Mouse (Mus musculus): ENCODE measurements around the gene Cldn6. TPM values are rescaled to one million over a fixed set of nuclear protein-coding genes. Genes with fewer than 3 reads are reported as not detected.

Gene Cldn6
- total RNA-seq, 2 experiments from 2014 or later = not detected

DNA sequence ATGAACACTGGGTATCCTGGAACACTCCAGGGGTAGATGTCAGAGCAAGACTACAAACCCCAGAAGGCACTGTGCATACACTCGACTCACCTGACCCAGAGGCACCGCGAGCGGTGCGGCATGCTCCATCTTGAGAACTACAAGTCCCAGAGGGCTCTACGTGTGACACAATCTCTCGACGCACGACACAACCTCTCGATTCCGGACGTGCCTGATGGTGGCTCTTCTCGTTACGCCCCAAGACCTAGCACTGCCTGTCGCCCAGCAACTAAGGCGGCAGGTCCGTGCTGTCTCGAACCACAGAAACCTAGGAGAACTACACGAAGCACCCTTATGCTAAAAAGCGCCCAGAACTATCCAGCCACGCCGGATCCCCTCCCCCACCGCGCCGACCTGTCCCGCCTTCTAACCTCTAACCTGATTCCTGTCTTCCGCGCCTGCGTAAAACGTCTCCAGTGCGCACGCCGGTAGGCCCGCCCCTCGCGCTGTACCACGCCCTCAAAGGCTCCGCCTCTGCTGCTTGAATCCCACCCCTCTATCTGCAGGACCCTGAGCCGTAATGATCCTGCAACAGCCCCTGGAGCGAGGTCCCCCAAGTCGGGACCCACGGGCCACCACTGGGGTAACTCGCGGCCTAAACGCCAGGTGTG is 5.5 kb upstream of the Cldn6 start, which contains the start of the genes Hcfc1r1 and Thoc6:
Gene Hcfc1r1 (plus strand): TSS at position 173 of the 650 bp plus-strand sequence.
Gene Thoc6 (minus strand): TSS at position 459 of the 650 bp plus-strand sequence.
- intact Hi-C loops (cut with DNase I) = loop anchor here (5.0 kb wide), 1 partner anchor 111 kb away; the partner anchor contains the start of gene Zfp213

DNA sequence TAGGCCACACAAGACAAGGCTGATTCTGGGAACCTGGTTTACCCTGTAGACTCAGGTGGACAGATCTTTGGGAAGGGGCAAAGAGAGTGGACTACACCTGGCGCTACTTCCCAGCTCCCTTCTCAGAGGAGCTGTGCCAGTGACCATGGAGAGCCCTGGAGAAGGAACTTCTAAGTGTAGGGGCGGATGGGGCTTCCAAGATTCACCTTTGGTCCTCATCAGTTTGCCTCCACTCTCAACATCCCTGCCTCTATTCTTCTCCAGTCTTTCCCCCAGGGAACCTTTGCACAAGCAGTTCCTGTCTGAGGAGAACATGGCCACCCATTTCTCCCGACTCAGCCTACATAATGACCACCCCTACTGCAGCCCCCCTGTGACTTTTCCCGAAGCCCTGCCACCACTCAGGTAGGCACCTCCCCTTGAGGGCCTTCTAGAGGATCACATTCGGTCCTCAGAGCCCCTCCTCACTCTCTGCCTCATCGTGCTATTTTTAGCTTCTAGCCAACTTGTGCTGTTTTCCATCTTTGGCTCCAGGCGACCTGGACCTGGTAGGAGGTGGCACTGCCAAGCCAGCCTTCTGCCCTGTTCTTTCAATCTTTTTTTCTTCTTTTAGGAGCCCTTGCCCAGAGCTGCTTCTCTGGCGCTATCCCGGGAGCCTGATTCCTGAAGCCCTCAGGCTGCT is 4.6 kb upstream of the Cldn6 start:
- intact Hi-C loops (cut with DNase I) = loop anchor here (5.0 kb wide), 1 partner anchor 112 kb away; the partner anchor contains the start of gene Zfp213
- no peak for DNase-seq (ENCODE audit: low spot score)

More for the DNA sequence above, 5.5 kb upstream of the Cldn6 start, which contains the start of the genes Hcfc1r1 and Thoc6:
- DNase-seq (ENCODE audit: low spot score) = peak; percentile 89

- intact Hi-C loops (cut with DNase I) = no loop called here
- DNase-seq (ENCODE audit: low spot score) = peak; percentile 61
Measured at GRCm38 (mm10) chr17:23675127-23675526, 3.9 kb upstream of the Cldn6 start.

DNA sequence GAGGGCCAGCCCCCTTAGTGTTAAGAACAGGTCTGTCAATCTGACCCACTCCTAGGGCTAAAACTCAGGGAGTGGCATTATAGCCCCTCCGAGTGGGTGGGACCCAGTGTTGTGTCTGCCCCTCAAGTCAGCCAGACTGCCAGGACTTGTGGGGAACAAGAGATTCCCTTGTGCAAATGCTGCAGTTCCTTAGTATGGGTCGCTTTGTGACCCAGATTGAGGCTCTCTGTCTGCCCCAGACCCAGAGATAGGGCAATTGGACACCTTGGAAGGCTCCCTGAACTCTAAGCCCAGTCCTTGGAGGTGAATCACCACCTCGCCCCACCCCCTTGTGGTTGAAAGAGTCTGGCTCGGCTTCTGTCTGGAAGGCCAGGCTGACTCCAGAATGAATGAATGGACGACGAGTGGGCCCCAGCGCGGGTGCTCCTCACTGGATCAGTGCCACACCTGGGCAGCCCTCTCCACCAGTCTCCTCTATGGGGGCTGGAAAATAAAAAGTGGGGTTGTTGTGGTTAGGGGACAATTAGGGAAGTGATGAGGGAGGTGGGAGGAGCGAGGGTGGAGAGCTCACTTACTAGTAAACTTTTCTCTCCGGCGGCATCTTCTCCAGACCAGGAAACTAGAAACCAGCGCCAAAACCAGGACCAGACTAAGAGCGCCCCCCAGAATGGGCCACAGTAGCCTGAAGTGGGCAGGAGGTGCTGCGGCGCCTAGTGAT is 3.3 kb upstream of the Cldn6 start:
- intact Hi-C loops (cut with DNase I) = no loop called here
- peak; percentile 45 for DNase-seq (ENCODE audit: low spot score)

GRCm38 (mm10) chr17:23676473-23677031 is 2.5 kb upstream of the Cldn6 start:
- intact Hi-C loops (cut with DNase I) = loop anchor here (1.0 kb wide), 1 partner anchor 23 kb away; no protein-coding TSS in a partner anchor
- peak; percentile 29 for DNase-seq (ENCODE audit: low spot score)

DNA sequence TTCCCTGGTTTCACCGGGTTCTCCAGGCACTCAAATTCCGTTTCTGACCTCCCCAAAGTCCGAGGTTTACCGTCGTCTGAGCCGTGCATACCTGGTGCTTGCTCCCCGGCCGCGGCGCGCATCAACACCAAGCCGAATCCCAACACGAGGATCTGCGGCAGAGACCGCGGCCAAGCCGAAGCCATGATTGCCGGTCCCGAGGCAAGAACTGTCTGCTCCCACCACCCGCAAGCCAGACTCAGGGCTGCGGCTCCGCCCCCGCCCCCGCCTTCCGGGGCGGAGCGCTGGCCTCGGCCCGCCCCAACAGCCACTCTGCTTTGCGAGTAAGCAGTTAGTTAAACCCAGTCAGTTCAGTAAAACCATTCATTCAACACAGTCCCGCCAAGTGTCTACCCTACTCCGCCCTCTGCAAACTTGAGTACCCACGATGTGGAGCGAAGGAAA is 1.8 kb upstream of the Cldn6 start, which contains the start of gene Tnfrsf12a:
Gene Tnfrsf12a (minus strand): TSS at position 233 of the 444 bp plus-strand sequence.
- peak; percentile 82 for DNase-seq (ENCODE audit: low spot score)
- intact Hi-C loops (cut with DNase I) = loop anchor here (1.0 kb wide), 1 partner anchor 22 kb away; no protein-coding TSS in a partner anchor

GRCm38 (mm10) chr17:23680336-23680735 is 1.3 kb downstream of the Cldn6 start:
- DNase-seq (ENCODE audit: low spot score) = no peak
- intact Hi-C loops (cut with DNase I) = no loop called here

DNA sequence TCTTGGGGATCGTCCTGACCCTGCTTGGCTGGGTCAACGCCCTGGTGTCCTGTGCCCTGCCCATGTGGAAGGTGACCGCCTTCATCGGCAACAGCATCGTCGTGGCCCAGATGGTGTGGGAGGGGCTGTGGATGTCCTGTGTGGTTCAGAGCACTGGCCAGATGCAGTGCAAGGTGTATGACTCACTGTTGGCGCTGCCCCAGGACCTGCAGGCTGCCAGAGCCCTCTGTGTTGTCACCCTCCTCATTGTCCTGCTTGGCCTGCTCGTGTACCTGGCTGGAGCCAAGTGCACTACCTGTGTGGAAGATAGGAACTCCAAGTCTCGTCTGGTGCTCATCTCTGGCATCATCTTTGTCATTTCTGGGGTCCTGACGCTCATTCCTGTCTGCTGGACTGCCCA is 2.0 kb downstream of the Cldn6 start:
- intact Hi-C loops (cut with DNase I) = no loop called here
- no peak for DNase-seq (ENCODE audit: low spot score)

GRCm38 (mm10) chr17:23682092-23682491 is 3.0 kb downstream of the Cldn6 start:
- DNase-seq (ENCODE audit: low spot score) = no peak
- intact Hi-C loops (cut with DNase I) = no loop called here

- intact Hi-C loops (cut with DNase I) = no loop called here
Measured at GRCm38 (mm10) chr17:23682530-23682929, 3.5 kb downstream of the Cldn6 start.

DNA sequence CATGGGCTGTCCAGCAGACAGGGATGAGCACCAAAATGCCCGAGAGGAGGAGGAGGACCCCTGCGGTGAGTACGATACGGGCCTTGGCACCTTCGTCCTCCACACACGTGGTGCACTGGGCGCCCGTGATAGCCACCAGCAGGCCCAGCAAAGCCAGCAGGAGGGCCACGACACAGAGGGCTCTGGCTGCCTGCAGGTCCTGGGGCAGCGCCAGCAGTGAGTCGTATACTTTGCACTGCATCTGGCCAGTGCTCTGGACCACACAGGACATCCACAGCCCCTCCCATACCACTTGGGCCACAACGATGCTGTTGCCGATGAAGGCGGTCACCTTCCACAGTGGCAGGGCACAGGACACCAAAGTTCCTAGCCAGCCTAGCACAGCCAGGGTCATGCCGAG is 4.2 kb downstream of the Cldn6 start:
- intact Hi-C loops (cut with DNase I) = no loop called here
- no peak for DNase-seq (ENCODE audit: low spot score)

More at GRCm38 (mm10) chr17:23682530-23682929, 3.5 kb downstream of the Cldn6 start:
- DNase-seq (ENCODE audit: low spot score) = no peak

DNA sequence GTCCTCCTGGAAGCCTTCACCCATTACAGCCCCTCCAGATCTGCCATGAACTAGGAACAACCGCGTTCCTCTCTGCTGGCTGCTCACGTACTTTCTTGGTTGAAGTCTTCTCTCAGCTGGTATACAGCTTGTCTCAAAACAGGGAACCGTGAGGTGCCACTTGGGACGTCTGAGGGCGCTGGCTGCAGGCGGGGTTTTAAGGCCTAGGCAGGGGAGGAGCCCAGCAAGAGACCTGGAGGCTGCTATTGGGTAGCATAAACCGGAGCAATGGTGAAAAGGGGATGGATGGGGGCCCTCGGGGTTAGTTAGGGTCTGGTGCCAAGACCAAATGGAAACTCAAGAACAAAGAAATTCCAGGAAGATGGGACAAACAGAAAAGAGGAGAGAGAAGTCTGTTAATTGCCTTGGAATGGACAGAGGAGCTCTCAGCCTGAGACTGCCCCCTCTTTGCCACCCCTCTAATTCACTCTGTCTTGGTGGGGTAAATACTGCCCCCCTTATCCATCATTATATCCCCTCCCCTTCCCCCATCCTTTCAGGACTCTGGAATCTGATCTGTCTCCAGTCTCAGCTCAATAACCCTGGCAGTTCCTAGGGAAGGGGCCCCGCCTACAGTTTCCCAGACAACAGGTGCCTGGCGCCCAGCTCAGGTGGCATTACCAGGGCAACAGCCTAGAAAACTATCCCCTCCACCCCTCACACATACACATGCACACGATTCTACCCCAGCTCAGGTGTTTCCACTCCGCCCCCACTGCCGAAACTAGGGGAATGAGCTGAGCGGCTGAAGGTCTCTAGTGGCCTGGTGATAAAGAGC is 5.0 kb downstream of the Cldn6 start, which contains the start of gene Cldn9:
Gene Cldn9 (minus strand): TSS at position 171 of the 817 bp plus-strand sequence.
- intact Hi-C loops (cut with DNase I) = no loop called here
- DNase-seq (ENCODE audit: low spot score) = no peak

DNA sequence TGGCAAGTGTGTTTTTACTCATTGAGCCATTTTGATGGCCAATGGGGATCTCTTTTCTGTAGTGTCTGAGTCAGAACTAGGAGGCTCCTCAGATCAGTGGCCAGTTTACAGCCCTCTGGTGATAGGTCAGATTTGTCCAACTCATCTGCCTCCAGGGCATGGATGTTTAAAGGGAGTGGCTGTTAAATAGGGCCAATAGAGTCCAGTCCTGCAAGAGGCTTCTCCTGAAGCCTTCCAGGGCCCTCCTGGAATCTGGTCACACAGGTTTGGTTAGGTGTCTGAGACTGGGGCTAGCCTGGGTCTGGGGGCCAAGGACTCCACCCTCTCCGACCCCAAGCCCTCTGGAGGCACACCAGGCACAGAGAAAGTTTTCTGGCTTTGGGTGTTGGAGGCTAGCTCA is 15.4 kb downstream of the Cldn6 start:
- DNase-seq (ENCODE audit: low spot score) = no peak
- intact Hi-C loops (cut with DNase I) = no loop called here

DNA sequence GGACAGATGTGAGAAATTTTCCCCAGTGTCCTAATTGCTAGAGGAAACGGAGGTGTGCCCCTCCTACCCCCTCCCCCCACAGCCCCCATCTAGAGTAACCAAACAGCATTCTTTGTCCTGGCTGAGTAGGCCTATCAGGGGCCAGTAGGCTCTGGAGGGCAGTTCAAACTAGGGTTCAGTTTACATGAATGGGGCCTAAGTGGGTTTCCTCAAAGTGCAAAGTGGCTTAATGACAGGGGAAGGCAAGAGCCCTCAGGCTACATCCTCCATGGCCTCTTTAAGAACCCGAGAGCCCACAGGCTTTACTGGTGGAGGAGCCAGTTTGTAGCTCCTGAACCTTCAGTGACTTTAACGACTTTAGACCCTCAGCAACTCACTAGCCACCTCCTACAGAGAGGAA is 16.8 kb downstream of the Cldn6 start:
- intact Hi-C loops (cut with DNase I) = no loop called here
- no peak for DNase-seq (ENCODE audit: low spot score)

DNA sequence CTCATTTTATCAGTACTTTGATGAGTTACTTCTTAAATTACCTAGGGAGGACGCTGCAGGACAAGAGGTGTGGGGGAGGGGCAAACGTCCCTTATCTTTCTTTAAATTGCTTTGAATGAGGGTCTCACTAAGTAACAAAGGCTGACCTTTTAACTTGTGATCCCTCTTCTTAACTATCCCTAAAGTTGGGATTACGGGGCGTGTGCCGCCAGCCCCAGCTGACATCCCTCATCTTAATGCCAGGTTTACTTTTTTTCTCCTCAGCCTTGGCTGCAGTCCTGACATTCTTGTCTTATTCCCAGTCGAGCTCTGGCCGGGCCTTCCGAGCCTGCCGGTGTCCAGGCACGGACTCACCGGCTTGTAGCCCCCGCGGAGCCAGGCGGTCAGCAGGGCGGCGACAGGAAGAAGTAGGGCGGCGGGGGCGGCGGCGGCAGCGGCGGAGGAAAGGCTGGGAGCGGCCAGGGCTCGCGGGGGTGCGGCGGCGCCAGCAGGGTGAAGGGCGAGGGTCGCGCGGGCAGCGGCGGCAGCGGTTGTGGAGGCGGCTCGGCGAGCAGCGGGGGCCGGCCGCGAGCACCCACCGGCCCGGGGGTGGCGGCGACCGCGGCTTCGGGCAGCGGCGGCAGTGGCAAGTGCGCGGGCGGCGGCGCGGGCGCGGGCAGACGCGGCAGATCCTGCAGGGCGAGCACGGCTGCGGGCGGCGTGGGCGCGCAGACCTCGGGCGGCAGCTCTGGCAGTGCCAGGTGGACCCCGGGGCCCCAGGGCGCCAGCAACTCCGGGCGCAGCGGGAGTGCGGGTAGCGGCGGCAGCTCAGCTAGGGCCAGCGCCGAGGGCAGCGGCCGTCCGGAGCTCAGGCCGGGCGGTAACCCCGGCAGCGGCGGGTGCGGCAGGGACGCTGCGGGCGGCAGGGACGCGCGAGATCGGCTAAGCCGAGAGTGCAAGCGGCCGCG is 20.4 kb downstream of the Cldn6 start:
- intact Hi-C loops (cut with DNase I) = loop anchor here (1.0 kb wide), 1 partner anchor 22 kb away; the partner anchor contains the start of gene Tnfrsf12a
- DNase-seq (ENCODE audit: low spot score) = peak; percentile 23

- peak; percentile 81 for DNase-seq (ENCODE audit: low spot score)
- intact Hi-C loops (cut with DNase I) = no loop called here
Measured at GRCm38 (mm10) chr17:23700079-23700478, 21.0 kb downstream of the Cldn6 start.

DNA sequence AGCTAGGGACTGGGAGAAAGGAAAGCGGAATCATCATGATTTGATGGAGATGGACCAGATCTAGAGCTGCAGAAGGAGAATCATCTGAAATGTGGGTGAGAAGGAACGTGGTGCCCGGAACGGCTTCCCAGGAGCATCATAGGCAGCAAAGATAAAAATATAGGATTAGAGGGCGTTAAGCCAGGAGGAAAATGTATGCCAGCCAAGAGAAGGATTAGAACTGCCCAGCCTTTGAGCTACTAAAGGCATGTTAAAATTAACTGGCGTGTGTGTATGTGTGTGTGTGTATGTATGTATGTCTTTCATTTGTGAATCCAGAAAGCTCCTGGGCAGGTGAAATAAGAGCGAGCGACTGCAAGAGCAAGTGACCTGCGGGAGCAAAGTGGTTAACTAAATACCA is 24.3 kb downstream of the Cldn6 start:
- no peak for DNase-seq (ENCODE audit: low spot score)
- intact Hi-C loops (cut with DNase I) = no loop called here

GRCm38 (mm10) chr17:23704741-23705140 is 25.7 kb downstream of the Cldn6 start:
- DNase-seq (ENCODE audit: low spot score) = no peak

More at GRCm38 (mm10) chr17:23704741-23705140, 25.7 kb downstream of the Cldn6 start:
- intact Hi-C loops (cut with DNase I) = loop anchor here (1.0 to 5.0 kb wide), 2 partner anchors 43 to 137 kb away; no protein-coding TSS in a partner anchor
